Mouse (Mus musculus) embryonic facial prominence, embryonic 12.5 days (tissue): ENCODE data around the gene Aldh8a1. TPM values are rescaled to one million over a fixed set of nuclear protein-coding genes. Genes with fewer than 3 reads are reported as not detected.
"Not testable (repeated sequence)": the region's sequence is repeated elsewhere in the genome, so short reads cannot be mapped to it uniquely, and the experiment has no call there.

ENCODE experiments used
- ATAC-seq: fragments of 200-750 bp; cut with Nextera tagmentation; 2 replicates; pipeline ENCODE4 v1.8.0; 2017; ENCODE audit not compliant: insufficient number of reproducible peaks, insufficient read depth, low FRiP score, low TSS enrichment
- H3K27ac ChIP-seq: fragments of 300-500 bp; sonication (generic); 2 replicates; pipeline ENCODE4 v1.5.1; 2016; ENCODE audit warnings: mild to moderate bottlenecking
- H3K27me3 ChIP-seq: fragments of 300-500 bp; sonication (generic); 2 replicates; pipeline ENCODE4 v1.6.1; 2016; ENCODE audit warnings: mild to moderate bottlenecking, moderate library complexity
- H3K36me3 ChIP-seq: fragments of 300-500 bp; sonication (generic); 2 replicates; pipeline ENCODE4 v1.6.1; 2016; ENCODE audit warnings: mild to moderate bottlenecking
- H3K4me1 ChIP-seq: fragments of 300-500 bp; sonication (generic); 2 replicates; pipeline ENCODE4 v1.6.1; 2016
- H3K4me2 ChIP-seq: fragments of 300-500 bp; sonication (generic); replicated peaks from 2 replicates; pipeline ENCODE4 v1.6.1; 2016; ENCODE audit warnings: mild to moderate bottlenecking, moderate library complexity
- H3K4me3 ChIP-seq: fragments of 300-500 bp; sonication (generic); 2 replicates; pipeline ENCODE4 v1.5.1; 2016; ENCODE audit warnings: mild to moderate bottlenecking
- H3K9ac ChIP-seq: fragments of 300-500 bp; sonication (generic); 2 replicates; pipeline ENCODE4 v1.6.1; 2016; ENCODE audit warnings: mild to moderate bottlenecking, moderate library complexity
- H3K9me3 ChIP-seq: fragments of 300-500 bp; sonication (generic); 2 replicates; pipeline ENCODE4 v1.6.1; 2016; ENCODE audit warnings: mild to moderate bottlenecking, moderate library complexity
- WGBS: fragments of 180-500 bp; shearing (Covaris S2); methylation state at CpG from one replicate; pipeline ENCODE4 v1.1.7; 2016; 5-methylcytosine and 5-hydroxymethylcytosine counted together
- polyA plus RNA-seq: library from polyadenylated mRNA; unstranded; fragments of >200 nt; fragmentation: Nextera tagmentation; extraction: Ambion mirVana; gene quantifications from 2 replicates; pipeline ENCODE4 v1.2.1, GENCODE M21; 2016

Gene Aldh8a1
- polyA plus RNA-seq, 1 experiment from 2014 or later: 0.06 TPM

- 72% methylated on average over 2 of the region's 2 CpGs for WGBS
- H3K4me3 ChIP-seq: no peak overlapping the region
- no peak overlapping the region for H3K9ac ChIP-seq
- H3K36me3 ChIP-seq: peaks cover 32% of the 10 kb centered on the region
- H3K4me1 ChIP-seq: no peaks in the 10 kb centered on the region
- H3K9me3 ChIP-seq: no peaks in the 10 kb centered on the region
- H3K27me3 ChIP-seq: no peaks in the 10 kb centered on the region
- H3K4me2 ChIP-seq: no peak overlapping the region
- no peak overlapping the region for H3K27ac ChIP-seq
- no peak for ATAC-seq
Measured at GRCm38 (mm10) chr10:21369586-21369985, 7.5 kb upstream of the Aldh8a1 start.

DNA sequence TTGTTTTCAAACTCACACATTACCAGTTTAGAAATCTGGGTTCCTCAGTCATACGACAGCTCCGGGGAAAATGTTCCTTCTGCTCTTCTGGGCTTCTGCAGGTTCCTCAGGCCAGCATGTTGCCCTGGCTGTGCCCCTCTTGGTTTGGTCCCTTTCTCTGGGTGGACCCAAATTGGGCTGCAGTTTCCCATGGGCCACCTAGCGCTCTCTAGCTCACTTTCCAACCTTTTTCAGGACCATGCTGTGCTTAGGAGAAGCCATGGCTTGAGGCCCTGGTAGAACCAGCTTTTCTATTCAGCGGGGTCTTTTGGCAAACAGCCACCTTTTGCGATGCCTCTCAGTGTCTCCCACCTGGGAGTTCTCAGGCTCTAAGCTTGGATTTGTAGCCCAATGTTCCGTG, 4.8 kb upstream of the Aldh8a1 start:
- H3K4me1 ChIP-seq: no peaks in the 10 kb centered on the region
- H3K9me3 ChIP-seq: no peaks in the 10 kb centered on the region
- no peak overlapping the region for H3K9ac ChIP-seq
- 92% methylated on average over 6 of the region's 6 CpGs for whole genome bisulfite sequencing
- H3K4me3 ChIP-seq: no peak overlapping the region
- H3K36me3 ChIP-seq: peaks cover 25% of the 10 kb centered on the region
- H3K4me2 ChIP-seq: no peak overlapping the region
- H3K27me3 ChIP-seq: no peaks in the 10 kb centered on the region
- no peak for ATAC-seq
- no peak overlapping the region for H3K27ac ChIP-seq

DNA sequence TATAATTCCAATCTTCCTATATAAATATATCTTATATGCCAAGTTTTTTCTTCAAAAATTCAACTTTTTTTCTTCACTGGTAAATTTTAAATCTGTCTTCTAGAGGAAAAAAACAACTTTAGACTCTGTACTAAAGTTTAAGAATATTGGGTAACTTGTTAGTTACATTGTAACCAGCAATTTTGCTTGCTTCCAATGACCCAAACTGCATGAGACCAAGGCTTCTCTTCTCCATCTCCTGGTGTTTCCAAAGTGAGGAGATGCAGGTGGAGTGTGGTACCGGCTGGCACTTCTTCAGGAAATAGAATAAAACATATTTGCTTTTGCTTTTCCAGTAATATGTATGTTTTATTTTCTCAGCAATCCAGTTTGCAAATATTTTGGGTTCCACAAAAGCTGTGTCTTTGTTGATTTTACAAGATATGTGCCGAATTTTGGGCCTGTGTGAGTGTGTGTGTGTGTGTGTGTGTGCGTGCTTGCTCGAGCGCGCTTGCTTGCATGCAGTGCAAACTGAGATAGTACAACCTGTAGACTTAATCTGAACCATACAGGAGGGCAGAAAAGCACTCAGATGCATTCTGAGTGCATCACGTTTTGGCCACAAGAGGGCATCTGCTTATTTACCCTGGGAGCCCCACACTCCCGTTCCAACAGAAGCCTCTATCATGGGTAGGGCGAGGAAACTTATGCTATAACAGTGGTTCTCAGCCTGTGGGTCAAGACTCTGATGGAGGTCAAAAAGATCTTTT, 1.3 kb downstream of the Aldh8a1 start:
- Histone ChIP-seq H3K9ac (no peak overlapping the region), H3K27ac (no peak overlapping the region), H3K27me3 (0 out of 2 replicates have a peak, but pooled peaks cover 2% of the 10 kb centered on the region), H3K4me2 (no peak overlapping the region), H3K9me3 (no peaks in the 10 kb centered on the region), H3K4me1 (no peaks in the 10 kb centered on the region), H3K36me3 (no peaks in the 10 kb centered on the region), H3K4me3 (no peak overlapping the region)
- no peak for ATAC-seq
- 68% methylated on average over 9 of the region's 9 CpGs for WGBS

DNA sequence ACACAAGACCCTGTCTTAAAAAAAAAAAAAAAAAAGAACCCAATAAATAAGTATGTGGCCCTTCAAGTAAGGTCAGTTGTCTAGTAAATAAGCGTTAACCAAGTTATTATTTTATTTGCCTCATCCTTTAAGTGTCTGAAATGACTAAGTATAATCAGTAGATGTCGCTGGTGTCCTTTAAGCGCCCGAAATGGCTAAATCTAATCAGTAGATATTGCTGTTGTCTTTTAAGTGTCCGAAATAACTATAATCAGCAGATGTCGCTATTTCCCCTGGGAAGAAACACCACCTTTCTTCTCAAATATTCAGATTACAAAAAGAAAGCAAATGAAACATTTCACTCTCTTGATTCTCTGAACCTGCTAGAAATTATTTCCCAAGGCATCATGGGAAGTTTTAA, 5.8 kb downstream of the Aldh8a1 start:
- H3K4me2 ChIP-seq: no peak overlapping the region
- ATAC-seq: no peak
- 28% methylated on average over 6 of the region's 6 CpGs for WGBS
- no peaks in the 10 kb centered on the region for H3K36me3 ChIP-seq
- no peaks in the 10 kb centered on the region for H3K4me1 ChIP-seq
- H3K27ac ChIP-seq: no peak overlapping the region
- no peak overlapping the region for H3K9ac ChIP-seq
- H3K9me3 ChIP-seq: no peaks in the 10 kb centered on the region
- no peak overlapping the region for H3K4me3 ChIP-seq
- H3K27me3 ChIP-seq: 0 out of 2 replicates have a peak, but pooled peaks cover 2% of the 10 kb centered on the region

DNA sequence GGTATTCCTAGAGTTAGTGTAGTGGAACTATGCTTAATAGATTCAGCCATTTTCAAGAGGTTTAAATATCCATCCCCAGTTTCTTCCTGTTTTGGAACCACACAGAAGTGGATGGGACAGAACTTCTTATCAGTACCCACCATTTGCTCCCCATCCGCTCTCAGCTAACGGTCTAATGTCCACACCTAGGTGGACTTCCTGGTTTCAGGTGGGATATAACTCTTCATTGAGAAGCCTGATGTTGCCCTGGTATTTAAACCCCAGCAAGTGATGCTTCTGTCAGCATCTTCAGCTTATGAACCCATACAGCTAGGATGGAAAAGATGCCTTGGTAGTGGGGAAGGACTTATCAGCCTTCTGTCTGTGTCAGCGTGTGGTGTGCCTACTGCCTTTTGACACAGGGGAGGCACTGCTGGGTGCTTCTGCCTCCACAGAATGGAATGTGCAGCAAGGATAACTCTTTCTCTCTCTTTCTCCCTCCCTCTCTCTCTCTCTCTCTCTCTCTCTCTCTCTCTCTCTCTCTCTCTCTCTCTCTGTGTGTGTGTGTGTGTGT, 8.1 kb downstream of the Aldh8a1 start:
- no peak for ATAC-seq
- H3K27me3 ChIP-seq: 0 out of 2 replicates have a peak, but pooled peaks cover 2% of the 10 kb centered on the region
- H3K36me3 ChIP-seq: no peaks in the 10 kb centered on the region
- 72% methylated on average over 3 of the region's 3 CpGs for WGBS
- H3K4me2 ChIP-seq: no peak overlapping the region
- H3K27ac ChIP-seq: no peak overlapping the region
- no peaks in the 10 kb centered on the region for H3K9me3 ChIP-seq
- no peak overlapping the region for H3K4me3 ChIP-seq
- no peaks in the 10 kb centered on the region for H3K4me1 ChIP-seq
- H3K9ac ChIP-seq: no peak overlapping the region

DNA sequence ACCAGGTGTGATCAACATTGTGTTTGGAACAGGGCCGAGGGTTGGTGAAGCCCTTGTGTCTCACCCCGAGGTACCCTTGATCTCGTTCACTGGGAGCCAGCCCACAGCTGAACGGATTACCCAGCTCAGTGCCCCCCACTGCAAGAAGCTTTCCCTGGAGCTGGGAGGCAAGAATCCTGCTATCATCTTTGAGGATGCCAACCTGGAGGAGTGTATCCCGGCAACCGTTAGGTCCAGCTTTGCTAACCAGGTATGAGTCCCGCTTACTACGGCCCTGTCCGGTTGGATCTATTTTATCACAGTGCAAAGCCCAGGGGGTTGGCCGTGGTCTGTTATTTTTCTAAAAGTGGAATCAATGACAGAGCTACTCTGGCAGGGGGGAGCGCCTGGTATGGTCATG, 12.0 kb downstream of the Aldh8a1 start:
- H3K4me2 ChIP-seq: no peak overlapping the region
- H3K27me3 ChIP-seq: no peaks in the 10 kb centered on the region
- ATAC-seq: no peak
- no peak overlapping the region for H3K9ac ChIP-seq
- no peak overlapping the region for H3K27ac ChIP-seq
- no peaks in the 10 kb centered on the region for H3K36me3 ChIP-seq
- H3K4me3 ChIP-seq: no peak overlapping the region
- H3K9me3 ChIP-seq: no peaks in the 10 kb centered on the region
- WGBS: 91% methylated on average over 11 of the region's 11 CpGs
- no peaks in the 10 kb centered on the region for H3K4me1 ChIP-seq

DNA sequence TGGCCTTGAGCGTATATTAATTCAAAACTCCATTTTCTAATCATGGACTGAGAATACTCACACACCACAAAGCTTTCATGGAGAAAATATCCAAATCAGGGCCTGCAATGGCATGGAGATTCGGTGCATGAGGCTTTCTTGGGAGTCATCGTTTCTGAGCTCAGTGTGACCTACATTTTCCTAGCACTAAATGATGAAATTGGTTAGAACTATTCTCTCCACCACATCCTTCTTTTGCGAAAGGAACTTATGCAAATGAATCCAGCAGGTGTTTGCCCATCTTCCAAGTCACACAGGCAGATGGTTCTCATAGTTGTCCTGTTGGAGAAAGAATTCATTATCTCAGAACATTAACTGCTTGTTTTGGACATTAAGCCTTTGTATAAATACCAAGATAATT, 13.3 kb downstream of the Aldh8a1 start:
- Histone ChIP-seq H3K4me3 (no peak overlapping the region), H3K4me2 (no peak overlapping the region), H3K9me3 (no peaks in the 10 kb centered on the region), H3K36me3 (no peaks in the 10 kb centered on the region), H3K27ac (no peak overlapping the region), H3K27me3 (no peaks in the 10 kb centered on the region), H3K9ac (no peak overlapping the region), H3K4me1 (no peaks in the 10 kb centered on the region)
- WGBS: 79% methylated on average over 4 of the region's 4 CpGs
- no peak for ATAC-seq

DNA sequence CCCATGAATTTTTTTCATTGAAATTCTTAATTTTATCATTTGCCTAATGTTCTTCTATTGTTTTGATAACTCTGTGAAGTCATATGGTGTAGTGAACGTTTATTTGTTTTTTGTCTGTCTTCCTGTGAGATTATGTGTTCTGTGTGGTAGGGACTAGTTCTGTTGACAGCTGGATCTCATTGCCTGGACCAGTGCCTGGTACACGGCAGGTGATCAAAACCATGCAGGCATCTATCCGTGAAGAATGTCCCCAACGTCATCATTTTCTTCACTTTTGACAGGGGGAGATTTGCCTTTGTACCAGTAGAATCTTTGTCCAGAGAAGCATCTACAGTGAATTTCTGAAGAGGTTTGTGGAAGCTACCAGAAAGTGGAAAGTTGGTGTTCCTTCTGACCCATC, 14.2 kb downstream of the Aldh8a1 start:
- Histone ChIP-seq H3K4me1 (no peaks in the 10 kb centered on the region), H3K9ac (no peak overlapping the region), H3K9me3 (no peaks in the 10 kb centered on the region), H3K4me3 (no peak overlapping the region), H3K27me3 (no peaks in the 10 kb centered on the region), H3K36me3 (no peaks in the 10 kb centered on the region), H3K4me2 (no peak overlapping the region), H3K27ac (no peak overlapping the region)
- 57% methylated on average over 4 of the region's 4 CpGs for WGBS
- ATAC-seq: no peak

DNA sequence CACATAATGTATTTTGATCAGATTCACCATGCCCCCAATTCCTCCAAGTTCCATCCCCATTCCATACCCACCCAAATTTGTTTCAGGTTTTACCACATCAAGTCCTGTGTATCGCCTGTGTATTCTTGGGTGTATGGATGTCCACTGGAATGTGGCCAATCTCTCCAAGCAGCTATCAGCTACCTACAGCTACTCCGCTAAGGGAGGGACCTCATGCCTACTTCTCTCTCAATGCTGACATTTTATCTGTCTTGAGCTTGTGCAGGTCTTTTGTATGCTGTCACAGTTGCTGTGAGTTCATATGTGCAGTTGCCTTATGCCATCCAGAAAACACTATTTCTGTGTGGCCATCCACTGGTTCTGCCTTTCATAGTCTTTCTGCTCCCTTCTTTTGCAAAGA, 16.3 kb downstream of the Aldh8a1 start:
- 93% methylated on average over 2 of the region's 2 CpGs for WGBS
- no peak for ATAC-seq
- Histone ChIP-seq H3K4me3 (no peak overlapping the region), H3K9ac (no peak overlapping the region), H3K4me1 (no peaks in the 10 kb centered on the region), H3K4me2 (no peak overlapping the region), H3K36me3 (no peaks in the 10 kb centered on the region), H3K9me3 (no peaks in the 10 kb centered on the region), H3K27ac (no peak overlapping the region), H3K27me3 (no peaks in the 10 kb centered on the region)

DNA sequence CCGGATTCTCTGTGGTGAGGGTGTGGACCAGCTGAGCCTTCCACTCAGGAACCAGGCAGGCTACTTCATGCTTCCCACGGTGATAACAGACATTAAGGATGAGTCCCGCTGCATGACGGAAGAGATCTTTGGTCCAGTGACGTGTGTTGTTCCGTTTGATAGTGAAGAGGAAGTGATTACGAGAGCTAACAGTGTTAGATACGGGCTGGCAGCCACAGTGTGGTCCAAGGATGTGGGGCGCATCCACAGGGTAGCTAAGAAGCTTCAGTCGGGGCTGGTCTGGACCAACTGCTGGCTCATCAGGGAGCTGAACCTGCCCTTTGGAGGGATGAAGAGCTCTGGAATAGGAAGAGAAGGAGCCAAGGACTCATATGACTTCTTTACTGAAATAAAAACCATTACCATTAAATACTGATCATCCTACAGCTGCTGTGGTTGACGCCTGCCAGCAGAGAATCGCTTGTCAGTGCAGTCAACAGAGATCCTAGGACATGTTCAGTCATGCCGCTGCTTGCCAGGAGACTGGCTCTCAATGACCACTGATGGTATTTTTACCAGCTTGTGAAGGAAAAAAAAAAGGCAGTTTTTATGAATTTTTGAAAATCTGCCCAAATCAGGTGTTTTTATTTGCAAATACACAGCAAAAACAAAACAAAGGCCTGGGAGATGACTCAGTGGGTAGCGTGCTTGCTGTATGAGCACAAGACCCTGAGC, 18.5 kb downstream of the Aldh8a1 start:
- Histone ChIP-seq H3K27me3 (no peaks in the 10 kb centered on the region), H3K4me1 (no peaks in the 10 kb centered on the region), H3K9me3 (no peaks in the 10 kb centered on the region), H3K9ac (no peak overlapping the region), H3K4me2 (no peak overlapping the region), H3K36me3 (no peaks in the 10 kb centered on the region), H3K4me3 (no peak overlapping the region), H3K27ac (no peak overlapping the region)
- no peak for ATAC-seq
- 88% methylated on average over 14 of the region's 14 CpGs for WGBS

DNA sequence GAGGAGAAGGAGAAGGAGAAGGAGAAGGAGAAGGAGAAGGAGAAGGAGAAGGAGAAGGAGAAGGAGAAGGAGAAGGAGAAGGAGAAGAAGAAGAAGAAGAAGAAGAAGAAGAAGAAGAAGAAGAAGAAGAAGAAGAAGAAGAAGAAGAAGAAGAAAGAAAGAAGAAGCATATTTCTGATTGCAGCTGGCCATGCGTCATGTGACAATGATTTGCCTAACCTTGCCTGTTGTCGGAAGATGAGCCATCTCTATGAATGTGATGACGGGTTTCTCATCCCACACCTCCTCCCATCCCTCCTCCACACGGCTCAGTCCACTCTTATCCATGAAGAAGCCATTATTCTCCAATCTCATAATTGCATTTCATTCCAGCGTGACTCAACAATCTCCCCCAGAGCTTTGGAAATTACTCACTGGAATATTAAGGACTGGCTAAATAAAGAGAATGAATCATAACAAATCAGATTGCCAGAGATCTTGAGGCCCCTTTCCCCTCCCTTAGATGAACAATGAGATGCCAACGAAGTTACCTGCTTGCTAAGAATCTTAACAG, 21.9 kb downstream of the Aldh8a1 start:
- H3K9ac ChIP-seq: not testable (repeated sequence)
- 78% methylated on average over 6 of the region's 6 CpGs for WGBS

GRCm38 (mm10) chr10:21399622-21400021, 22.5 kb downstream of the Aldh8a1 start:
- peaks cover 5% of the 10 kb centered on the region; the same call in 1 of the 2 replicates for H3K4me1 ChIP-seq
- no peak overlapping the region for H3K9ac ChIP-seq
- H3K27ac ChIP-seq: no peak overlapping the region
- H3K9me3 ChIP-seq: no peaks in the 10 kb centered on the region
- no peaks in the 10 kb centered on the region for H3K27me3 ChIP-seq
- ATAC-seq: no peak
- no peak overlapping the region for H3K4me3 ChIP-seq
- H3K4me2 ChIP-seq: no peak overlapping the region
- no peaks in the 10 kb centered on the region for H3K36me3 ChIP-seq
- 56% methylated on average over 8 of the region's 8 CpGs for WGBS

More for the DNA sequence above, 21.9 kb downstream of the Aldh8a1 start:
- not testable (repeated sequence) for H3K27me3 ChIP-seq, H3K4me2 ChIP-seq, H3K4me3 ChIP-seq, H3K4me1 ChIP-seq, H3K27ac ChIP-seq, H3K9me3 ChIP-seq, H3K36me3 ChIP-seq, ATAC-seq
